Comparison of ENCODE assay signal across 30 mouse cellular contexts in genomic region chr4:107167798-107168197, GRCm38 (mm10). TPM values are rescaled to one million over a fixed set of nuclear protein-coding genes. Genes with fewer than 3 reads are reported as not detected.
DNase-seq lines count a peak whose midpoint lies in the region; ATAC-seq and TF ChIP-seq lines count a peak whose summit lies in the region.
"Had no signal": no experiment of that assay in that cellular context is flagged by ENCODE, and none has a peak within 500 bp of the region (broad histone marks: within the 10 kb centered on the region; RNA-seq: fewer than 3 reads in every experiment).

No protein-coding gene starts in this region.

- H3K4me3 ChIP-seq in heart, embryonic 11.5 days (ENCODE audit: low read depth, low read length): no peak overlapping the region
- H3K4me3 ChIP-seq in lung, adult 2 months (replicated peaks; ENCODE audit: extremely low read depth, low read depth, low read length): no peak overlapping the region
- H3K4me3 ChIP-seq: embryonic facial prominence, embryonic 12.5 days; forebrain, embryonic 12.5 days; heart, adult 2 months; heart, embryonic 12.5 days; hindbrain, embryonic 10.5 days had no signal

- H3K4me1 ChIP-seq in heart, embryonic 11.5 days (ENCODE audit: control insufficient read depth, insufficient read depth, low read length): no peaks in the 10 kb centered on the region
- H3K4me1 ChIP-seq in lung, adult 2 months (ENCODE audit: control insufficient read depth, insufficient read depth, low read length): peaks cover 8% of the 10 kb centered on the region
- H3K4me1 ChIP-seq: embryonic facial prominence, embryonic 12.5 days; heart, embryonic 12.5 days had no signal

- 82% methylated on average over 5 of the region's 5 CpGs for WGBS in heart, embryonic 11.5 days (ENCODE audit: insufficient replicate concordance)
- WGBS in lung, adult 2 months: 83% methylated on average over 5 of the region's 5 CpGs

- TF ChIP-seq CTCF in lung, adult 2 months (IDR thresholded peaks at IDR 0.05; ENCODE audit: insufficient read depth, low read length): no peak

- peaks cover 4% of the 10 kb centered on the region; the same call in 1 of the 2 replicates for H3K36me3 ChIP-seq in heart, embryonic 11.5 days (ENCODE audit: control insufficient read depth, insufficient read depth, low read length)

- no peaks in the 10 kb centered on the region for H3K27me3 ChIP-seq in heart, embryonic 11.5 days (ENCODE audit: control insufficient read depth, insufficient read depth, low read length)
- H3K27me3 ChIP-seq: CH12.LX; embryonic facial prominence, embryonic 12.5 days; forebrain, embryonic 12.5 days; heart, embryonic 12.5 days; Patski had no signal

- no peak overlapping the region for H3K9ac ChIP-seq in heart, embryonic 11.5 days (ENCODE audit: low read depth, low read length)
- H3K9ac ChIP-seq: embryonic facial prominence, embryonic 12.5 days; forebrain, embryonic 12.5 days; forebrain, postnatal 0 days; heart, embryonic 12.5 days had no signal

- H3K4me2 ChIP-seq in heart, embryonic 11.5 days: no peak overlapping the region
- H3K4me2 ChIP-seq: embryonic facial prominence, embryonic 12.5 days; forebrain, embryonic 12.5 days; heart, embryonic 12.5 days had no signal

- no peak for TF ChIP-seq POLR2A in lung, adult 2 months (IDR thresholded peaks at IDR 0.05; ENCODE audit: borderline replicate concordance, extremely low read depth, low read depth, low read length)

- no peak for ATAC-seq in heart, embryonic 11.5 days (replicated peaks; ENCODE audit: insufficient number of reproducible peaks, low FRiP score, low TSS enrichment)
- ATAC-seq in granulocyte monocyte progenitor cell, adult 5-6 weeks (replicated peaks; ENCODE audit: poor library complexity, severe bottlenecking): peak; percentile 99
- ATAC-seq in monocyte, adult 5-6 weeks (replicated peaks; ENCODE audit: insufficient number of reproducible peaks, low FRiP score, low TSS enrichment, poor library complexity, severe bottlenecking): peak; percentile 63
- ATAC-seq: activated CD4-positive, CD25-positive, alpha-beta regulatory T cell, adult 4 months; forebrain, postnatal 0 days; hindbrain, embryonic 16.5 days; inflammation-experienced regulatory T-cells, adult 6 months; Patski had no signal

- peak; percentile 53 for DNase-seq in heart, adult 11 months
- peak; percentile 30 for DNase-seq in lung, postnatal 36 days
- DNase-seq in lung, adult 2 months: no peak
- DNase-seq in urinary bladder, postnatal 4 days (ENCODE audit: low spot score in 2 of 2): no peak
- DNase-seq in adrenal gland, postnatal 25 days: no peak
- DNase-seq: adrenal gland, postnatal 36 days; cerebellum, adult 11 months; cerebellum, adult 8-10 months; cerebellum, postnatal 14 days; forebrain, postnatal 0 days; gastrocnemius, postnatal 25 days; heart, adult 2 months had no signal

- no peak overlapping the region for H3K27ac ChIP-seq in heart, embryonic 11.5 days (ENCODE audit: low read depth, low read length)
- H3K27ac ChIP-seq: embryonic facial prominence, embryonic 12.5 days; forebrain, embryonic 12.5 days; heart, adult 2 months; hindbrain, embryonic 10.5 days had no signal

- H3K9me3 ChIP-seq in heart, embryonic 11.5 days (replicated peaks; ENCODE audit: control insufficient read depth, low read length): no peaks in the 10 kb centered on the region
- H3K9me3 ChIP-seq: embryonic facial prominence, embryonic 12.5 days; forebrain, embryonic 12.5 days; heart, embryonic 12.5 days; hindbrain, embryonic 10.5 days had no signal

RNA-seq across cellular contexts. Expression of gene Tmem59, which starts 10.4 kb away (rescaled TPM):
- polyA plus RNA-seq in heart, embryonic 11.5 days (2014; fragmentation: Nextera tagmentation; extraction: Ambion mirVana): 302 and 326 TPM in 2 replicates
- polyA plus RNA-seq in lung, adult 2 months (2012; rRNA removed): 321 and 330 TPM in 2 replicates
- 154 and 171 TPM in 2 replicates for total RNA-seq in granulocyte monocyte progenitor cell, adult 5-6 weeks (2014; fragmentation: Nextera tagmentation)
- 140 and 182 TPM in 2 replicates for total RNA-seq in granulocyte monocyte progenitor cell, adult 5-6 weeks (2017)
- 184 to 208 TPM (median 196 TPM) in 3 replicates for total RNA-seq in monocyte, adult 5-6 weeks (2017)
- total RNA-seq in adrenal gland, postnatal 25 days (2021): 418 and 440 TPM in 2 replicates

RNA-seq across cellular contexts. Expression of gene Tceanc2, which starts 11.1 kb away (rescaled TPM):
- 19.0 and 19.6 TPM in 2 replicates for polyA plus RNA-seq in heart, embryonic 11.5 days (2014; fragmentation: Nextera tagmentation; extraction: Ambion mirVana)
- 5.6 and 7.5 TPM in 2 replicates for polyA plus RNA-seq in lung, adult 2 months (2012; rRNA removed)
- total RNA-seq in granulocyte monocyte progenitor cell, adult 5-6 weeks (2014; fragmentation: Nextera tagmentation): 17.6 and 36.5 TPM in 2 replicates
- total RNA-seq in granulocyte monocyte progenitor cell, adult 5-6 weeks (2017): 23.3 and 28.8 TPM in 2 replicates
- total RNA-seq in monocyte, adult 5-6 weeks (2017): 12.8 to 15.4 TPM (median 15.4 TPM) in 3 replicates
- 28.9 and 34.6 TPM in 2 replicates for total RNA-seq in adrenal gland, postnatal 25 days (2021)

RNA-seq across cellular contexts. Expression of gene Ldlrad1, which starts 41.2 kb away (rescaled TPM):
- polyA plus RNA-seq in heart, embryonic 11.5 days (2014; fragmentation: Nextera tagmentation; extraction: Ambion mirVana): not detected in 2 replicates
- polyA plus RNA-seq in lung, adult 2 months (2012; rRNA removed): 47.9 and 52.0 TPM in 2 replicates
- not detected in 2 replicates for total RNA-seq in granulocyte monocyte progenitor cell, adult 5-6 weeks (2014; fragmentation: Nextera tagmentation)
- not detected in 2 replicates for total RNA-seq in granulocyte monocyte progenitor cell, adult 5-6 weeks (2017)
- not detected in 3 replicates for total RNA-seq in monocyte, adult 5-6 weeks (2017)
- total RNA-seq in adrenal gland, postnatal 25 days (2021): 0.30 TPM in 1 of 2 replicates, not detected in the other
- total RNA-seq: adrenal gland, adult 18-20 months; adrenal gland, postnatal 36 days; CH12.LX; forebrain, postnatal 0 days; gastrocnemius, adult 18-20 months; gastrocnemius, postnatal 25 days; heart, adult 2 months; heart, postnatal 25 days had no signal
- polyA plus RNA-seq: brain, embryonic 14.5 days; cortical plate, adult 2 months; embryonic facial prominence, embryonic 12.5 days; forebrain, embryonic 12.5 days; forebrain, postnatal 0 days; heart, embryonic 12.5 days; heart, embryonic 16.5 days; hindbrain, embryonic 10.5 days; hindbrain, embryonic 16.5 days; Patski had no signal

Comparison
In these comparisons a context has a peak if more than half of its experiments do, and no peak if none do; other contexts are left out.
1. DNase-seq: peak in heart, adult 11 months (single experiment) and lung, postnatal 36 days (single experiment); none in lung, adult 2 months (single experiment), urinary bladder, postnatal 4 days (0 of 2) and adrenal gland, postnatal 25 days (single experiment).